Mouse (Mus musculus) kidney, postnatal 14 days (tissue): ENCODE data around the gene 4930469K13Rik.
"Not testable (repeated sequence)": the region's sequence is repeated elsewhere in the genome, so short reads cannot be mapped to it uniquely, and the experiment has no call there.

Source experiments
- DNase-seq: peaks from one replicate; pipeline ENCODE4 v3.0.0; 2022; ENCODE audit warnings: mixed read lengths

Gene 4930469K13Rik

DNA sequence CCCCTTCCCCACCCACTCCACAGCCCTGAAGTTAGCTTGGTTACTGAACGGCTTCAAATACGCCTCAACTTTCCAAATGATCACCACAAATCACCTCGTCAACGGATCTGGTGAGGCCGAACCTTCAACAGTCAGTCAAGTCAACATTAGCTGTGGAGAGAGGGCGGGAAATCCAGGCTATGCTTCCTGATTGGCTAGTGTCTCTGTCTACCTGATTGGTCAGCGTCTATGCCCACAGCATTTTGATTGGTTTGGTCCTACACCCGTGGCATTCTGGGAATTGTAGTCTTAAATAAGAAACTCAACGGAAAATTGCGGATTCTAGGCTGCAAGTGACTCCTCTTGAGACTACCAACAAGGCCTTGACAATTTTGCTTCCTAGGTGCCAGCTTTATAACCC, at the start of gene 4930469K13Rik:
Gene 4930469K13Rik (minus strand): TSS at position 133 of the 400 bp plus-strand sequence.
- no peak for DNase-seq

DNA sequence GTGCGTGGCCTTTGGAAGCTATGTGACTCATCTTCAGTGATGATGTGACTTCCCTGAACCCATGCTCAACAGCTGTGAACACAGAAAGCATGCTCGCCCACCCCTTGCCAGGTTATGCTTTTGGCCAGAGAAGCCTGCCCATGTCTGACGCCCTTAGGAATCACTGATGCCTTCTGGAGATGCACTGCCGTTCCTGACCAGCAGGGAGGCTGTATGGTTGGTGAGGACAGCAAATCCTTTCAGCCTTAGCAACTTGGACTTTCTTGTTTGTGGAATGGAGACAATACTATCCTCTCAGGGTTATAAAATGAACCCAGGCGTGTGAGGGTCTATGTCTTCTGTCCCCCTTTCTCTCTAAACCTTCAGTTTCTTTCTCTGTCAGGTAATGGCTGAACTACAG, 48.6 kb upstream of the 4930469K13Rik start:
- no peak for DNase-seq

DNA sequence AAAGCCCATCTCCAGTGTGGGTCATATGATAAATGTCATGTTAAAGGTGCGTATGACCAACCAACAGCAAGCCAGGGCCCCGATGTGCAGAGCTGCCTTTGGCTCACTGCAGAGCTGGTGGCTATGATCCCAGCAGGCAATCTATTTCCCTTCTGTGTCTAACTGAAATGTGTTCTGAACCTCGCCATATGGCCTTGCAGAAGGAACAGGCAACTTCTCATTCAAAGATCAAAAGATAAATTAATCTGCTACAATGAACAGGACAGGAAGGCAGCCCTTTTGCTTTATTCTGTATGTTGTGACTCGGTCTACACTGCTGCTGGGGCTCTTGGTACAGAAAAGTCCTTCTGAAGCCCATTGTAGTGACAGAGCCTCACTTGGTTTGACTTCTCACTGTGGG, 46.1 kb upstream of the 4930469K13Rik start:
- no peak for DNase-seq

DNA sequence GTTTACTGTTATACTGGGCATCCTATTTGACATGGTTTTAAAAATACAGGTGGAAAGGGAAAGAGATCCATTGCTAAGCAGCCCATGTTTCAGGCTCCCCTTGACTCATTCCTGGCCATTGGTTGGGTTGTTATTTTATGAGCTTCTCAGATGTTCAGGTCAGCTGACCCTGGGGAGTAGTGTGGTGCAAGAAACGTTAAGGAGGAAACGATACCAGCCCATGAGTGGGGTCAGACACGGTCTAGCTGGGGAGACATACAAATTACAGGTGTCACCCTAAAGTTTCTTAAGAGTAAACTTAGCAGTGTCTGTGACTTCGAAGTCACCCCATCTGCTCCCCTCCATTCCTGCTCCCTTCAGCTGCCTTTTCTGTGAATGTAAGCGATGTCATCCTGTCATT, 45.6 kb upstream of the 4930469K13Rik start:
- DNase-seq = no peak

DNA sequence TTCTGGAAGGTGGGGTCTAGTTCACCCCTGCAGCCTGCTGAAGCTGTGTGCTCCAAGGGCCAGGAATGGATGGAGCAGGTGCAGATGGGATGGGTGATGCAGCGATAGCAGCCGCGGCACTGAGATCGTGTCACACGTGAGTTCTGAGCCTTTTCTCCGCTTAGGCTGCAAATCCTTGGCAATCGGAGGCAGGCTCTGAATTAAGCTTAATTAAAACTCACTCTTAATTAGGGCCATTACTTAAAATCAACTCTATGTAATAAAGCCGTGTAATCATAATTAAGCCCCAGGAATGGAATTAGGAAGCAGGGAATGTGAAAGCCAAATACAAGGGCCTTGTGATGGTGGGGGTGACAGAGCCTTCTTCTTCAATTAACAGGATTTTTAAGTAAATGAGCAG, 40.9 kb upstream of the 4930469K13Rik start:
- DNase-seq = no peak

DNA sequence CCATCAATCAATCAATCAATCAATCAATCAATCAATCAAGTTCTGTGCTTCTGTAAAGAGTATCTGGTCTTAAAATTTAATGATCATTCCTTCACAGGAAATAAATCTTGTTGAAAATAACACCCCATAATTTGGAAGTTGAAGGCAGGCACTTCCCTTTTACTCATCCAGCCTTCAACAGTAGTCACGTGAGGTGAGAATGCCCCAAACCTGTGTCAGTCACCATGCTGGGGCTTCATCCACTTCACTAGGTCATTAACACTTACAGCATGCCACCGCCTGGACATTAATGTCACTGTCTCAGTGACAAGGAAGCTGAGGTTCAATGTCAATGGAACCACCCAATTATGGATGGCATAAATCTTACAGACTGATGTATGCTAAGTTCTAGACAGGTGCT, 30.1 kb upstream of the 4930469K13Rik start:
- DNase-seq = no peak

DNA sequence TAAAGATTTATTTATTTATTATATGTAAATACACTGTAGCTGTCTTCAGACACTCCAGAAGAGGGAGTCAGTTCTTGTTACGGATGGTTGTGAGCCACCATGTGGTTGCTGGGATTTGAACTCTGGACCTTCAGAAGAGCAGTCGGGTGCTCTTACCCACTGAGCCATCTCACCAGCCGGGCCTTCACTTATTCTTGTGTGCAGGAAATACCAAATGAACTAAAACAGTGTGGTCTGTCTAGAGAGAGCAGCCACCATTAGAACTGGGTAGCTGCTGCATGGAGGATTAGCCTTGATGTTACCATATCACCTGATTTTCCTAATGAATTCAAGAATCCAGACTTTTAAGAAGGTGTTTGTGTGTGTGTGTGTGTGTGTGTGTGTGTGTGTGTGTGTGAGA, 27.4 kb upstream of the 4930469K13Rik start:
- not testable (repeated sequence) for DNase-seq

DNA sequence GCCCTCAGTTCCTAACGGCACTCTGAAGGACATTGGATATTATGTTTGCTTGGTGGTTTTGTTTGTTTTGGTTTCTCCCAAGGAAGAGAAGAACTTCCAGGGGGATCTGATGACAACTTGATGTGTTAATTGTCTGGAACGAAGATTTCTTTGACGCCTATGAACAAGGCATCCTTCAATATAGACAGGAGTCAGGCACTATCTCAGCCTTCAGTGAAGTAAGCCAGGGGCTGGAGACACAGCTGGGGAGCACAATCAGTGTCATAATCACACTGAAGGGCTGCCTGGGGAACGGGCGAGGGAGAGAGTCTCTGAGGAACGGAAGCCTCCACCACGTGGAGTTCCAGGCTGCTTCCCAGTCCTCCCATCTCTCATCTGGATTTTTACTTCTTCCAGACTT, 26.5 kb upstream of the 4930469K13Rik start:
- no peak for DNase-seq

DNA sequence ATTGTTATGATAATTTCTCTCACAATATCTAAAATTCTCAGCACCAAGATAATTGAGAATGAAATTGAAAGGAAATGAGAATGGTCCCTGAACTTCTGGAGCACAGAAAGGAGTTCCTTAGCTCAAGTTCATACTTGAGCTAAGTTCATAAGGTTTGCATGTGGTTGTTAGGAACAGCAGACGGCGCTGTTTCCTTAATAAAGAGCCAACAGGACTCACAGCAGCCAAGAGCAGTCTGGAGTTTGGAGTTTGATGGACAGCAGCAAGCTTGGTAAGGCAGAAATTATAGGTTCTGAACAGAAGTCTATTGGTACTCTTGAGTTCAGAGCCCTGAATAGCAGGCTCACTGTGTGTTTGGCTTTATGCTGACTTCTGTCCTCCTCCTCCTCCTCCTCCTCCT, 24.8 kb upstream of the 4930469K13Rik start:
- peak; percentile 45 for DNase-seq

DNA sequence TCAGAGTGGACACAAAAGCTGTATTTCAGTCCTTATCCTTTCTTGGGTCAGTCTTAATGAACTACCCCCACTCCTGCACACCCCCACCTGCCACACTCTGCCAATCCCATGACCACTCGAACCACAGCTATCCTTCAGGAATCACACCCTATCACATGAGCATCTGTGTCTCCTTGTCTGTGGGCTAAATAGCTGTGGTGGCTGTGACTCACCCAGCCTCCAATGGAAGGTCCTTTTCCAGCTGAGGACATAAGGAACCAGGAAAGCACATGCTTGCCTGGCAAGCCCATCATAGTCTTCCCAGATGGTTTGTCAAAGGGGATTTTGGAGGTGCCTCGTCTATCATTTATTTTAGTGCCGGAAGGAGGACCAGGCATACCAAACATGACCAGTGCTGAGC, 20.0 kb upstream of the 4930469K13Rik start:
- DNase-seq = no peak

DNA sequence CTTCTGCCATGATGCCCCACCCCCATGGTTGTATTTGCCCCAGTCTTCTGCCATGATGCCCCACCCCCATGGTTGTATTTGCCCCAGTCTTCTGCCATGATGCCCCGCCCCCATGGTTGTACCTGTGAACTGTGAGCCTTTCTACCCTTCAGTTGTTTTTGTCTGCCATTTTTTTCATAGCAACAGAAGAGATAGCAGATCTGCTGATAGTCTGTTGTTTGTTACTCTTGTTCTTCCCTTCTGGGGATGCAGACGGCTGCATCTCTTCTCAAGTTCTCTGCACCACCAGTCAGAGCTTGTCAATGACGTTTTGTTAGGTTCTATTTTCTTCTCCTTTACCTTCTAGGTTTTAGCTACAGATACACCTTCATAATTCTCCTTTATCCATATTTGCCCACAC, 19.2 kb upstream of the 4930469K13Rik start:
- no peak for DNase-seq

DNA sequence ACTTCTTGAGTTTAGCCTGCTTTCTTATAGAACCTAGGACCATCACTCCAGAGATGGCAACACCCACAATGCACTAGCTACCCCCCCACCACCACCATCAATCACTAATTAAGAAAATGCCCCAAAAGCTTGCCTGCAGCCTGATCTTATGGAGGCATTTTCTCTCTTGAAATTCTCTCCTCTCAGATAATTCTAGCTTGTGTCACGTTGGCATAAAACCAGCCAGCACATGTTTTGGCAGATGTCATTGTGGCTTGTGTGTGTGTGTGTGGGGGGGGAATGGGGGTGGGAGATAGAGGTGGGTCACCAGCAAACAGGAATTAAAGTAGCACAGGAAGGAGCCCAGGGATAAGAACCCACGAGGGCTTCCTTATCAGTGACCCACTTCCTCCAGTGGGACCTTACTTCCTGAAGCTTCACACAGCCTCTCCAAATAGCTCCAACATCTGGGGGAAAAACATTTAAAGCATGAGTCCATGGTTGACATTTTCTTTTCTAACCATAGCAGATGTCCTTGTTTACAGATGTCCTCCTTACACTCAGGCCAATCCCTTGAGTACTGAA, 18.3 kb upstream of the 4930469K13Rik start:
- DNase-seq = peak; percentile 20

DNA sequence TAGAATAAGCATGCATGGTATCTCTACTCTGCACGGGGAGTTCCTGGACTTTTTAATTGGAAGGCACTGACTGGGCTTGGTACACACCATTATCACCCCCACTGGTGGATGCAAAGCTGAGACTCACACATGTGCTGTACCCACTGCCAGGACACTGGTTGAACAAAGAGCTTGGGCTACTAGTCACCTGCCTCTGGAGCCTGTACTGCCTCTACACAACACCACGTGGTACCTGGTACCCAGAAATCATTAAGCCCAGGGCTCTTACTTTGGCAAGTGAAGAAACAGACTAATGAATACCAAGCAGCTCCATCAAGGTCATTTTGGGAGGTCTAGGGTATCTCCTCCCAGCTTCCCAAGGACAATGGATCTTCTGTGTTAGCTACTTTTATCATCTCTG, 15.4 kb upstream of the 4930469K13Rik start:
- no peak for DNase-seq

DNA sequence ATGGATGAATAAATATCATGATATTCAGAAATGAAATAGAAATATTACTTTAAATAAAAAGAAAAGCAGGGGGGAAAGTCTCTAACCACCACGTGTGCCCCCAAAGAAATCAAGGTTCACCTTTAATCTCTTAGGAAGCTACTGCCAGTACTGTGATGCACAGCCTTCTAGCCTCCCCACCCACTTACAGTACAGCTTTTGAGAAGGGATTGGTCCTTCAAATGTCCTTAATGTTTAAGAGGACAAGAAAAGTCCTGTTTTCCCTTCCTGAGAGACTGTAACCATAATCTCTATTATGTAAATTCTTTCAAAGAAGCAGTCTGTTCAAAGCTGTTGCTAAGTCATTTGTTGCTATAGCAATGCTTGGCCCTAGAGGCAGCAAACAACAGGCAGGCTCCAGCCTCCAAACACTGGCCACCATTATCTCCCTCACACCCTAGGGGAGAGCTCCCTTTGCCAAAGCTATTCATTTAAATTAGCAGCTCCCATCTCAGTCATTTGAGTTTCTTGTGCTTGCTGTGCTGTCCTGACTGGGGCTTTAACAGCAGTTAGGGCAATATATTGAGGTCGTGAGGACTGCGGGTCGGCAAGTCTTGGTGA, 14.5 kb upstream of the 4930469K13Rik start:
- no peak for DNase-seq

DNA sequence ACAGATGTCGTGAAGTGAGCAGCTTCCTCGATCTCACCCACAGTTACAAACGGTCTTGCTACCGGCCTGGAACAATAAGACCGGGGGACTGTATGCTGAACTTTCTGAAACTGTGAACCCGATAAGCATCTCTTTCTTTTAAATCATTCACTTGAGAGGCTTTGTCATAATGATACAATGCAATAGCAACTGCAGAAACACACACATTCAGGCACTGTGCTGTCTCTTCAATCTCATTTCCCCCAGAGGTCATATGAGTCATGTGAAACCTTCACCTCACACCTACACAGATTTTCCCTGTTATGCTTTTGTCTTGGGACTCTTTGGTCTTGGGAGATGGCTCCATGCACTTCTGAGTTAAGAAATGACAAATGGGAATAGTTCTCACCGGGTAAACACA, 13.6 kb upstream of the 4930469K13Rik start:
- no peak for DNase-seq

DNA sequence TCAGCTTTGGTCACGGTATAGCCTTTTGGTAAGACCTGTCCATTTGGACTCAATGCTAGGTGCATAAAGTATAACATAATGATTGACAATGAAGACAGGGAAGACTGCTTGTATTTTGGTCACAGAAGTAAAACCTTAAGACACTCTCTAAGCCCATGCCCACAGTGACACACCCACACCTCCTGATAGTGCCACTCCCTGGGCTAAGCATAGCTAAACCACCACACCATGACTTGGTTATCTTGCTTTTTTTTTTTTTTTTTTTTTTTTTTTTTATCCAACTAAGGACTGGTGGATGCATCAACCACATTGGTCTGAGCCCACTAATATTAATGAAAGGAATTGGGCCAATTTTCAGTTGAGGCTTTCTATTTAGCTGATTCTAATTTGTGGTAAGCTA, 10.9 kb upstream of the 4930469K13Rik start:
- DNase-seq = no peak

DNA sequence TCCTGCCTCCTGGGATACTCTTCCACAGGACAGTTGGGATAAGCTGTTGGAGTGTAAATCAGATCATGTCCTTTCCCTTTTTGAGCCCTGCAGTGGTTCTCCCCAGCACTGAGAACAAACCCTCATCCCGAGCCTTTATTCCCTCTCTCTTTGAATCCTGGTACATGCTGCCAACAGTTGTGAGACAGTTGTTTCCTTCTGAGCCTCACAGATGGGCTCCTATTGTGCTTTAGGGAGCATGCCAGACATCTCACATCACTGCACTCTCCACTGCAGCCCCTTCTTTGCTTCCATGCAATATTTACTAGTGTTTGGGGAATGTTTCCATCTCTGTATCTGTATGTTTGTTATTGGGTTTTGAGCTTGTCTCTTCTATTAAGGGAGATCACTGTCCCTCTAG, 6.6 kb upstream of the 4930469K13Rik start:
- no peak for DNase-seq

DNA sequence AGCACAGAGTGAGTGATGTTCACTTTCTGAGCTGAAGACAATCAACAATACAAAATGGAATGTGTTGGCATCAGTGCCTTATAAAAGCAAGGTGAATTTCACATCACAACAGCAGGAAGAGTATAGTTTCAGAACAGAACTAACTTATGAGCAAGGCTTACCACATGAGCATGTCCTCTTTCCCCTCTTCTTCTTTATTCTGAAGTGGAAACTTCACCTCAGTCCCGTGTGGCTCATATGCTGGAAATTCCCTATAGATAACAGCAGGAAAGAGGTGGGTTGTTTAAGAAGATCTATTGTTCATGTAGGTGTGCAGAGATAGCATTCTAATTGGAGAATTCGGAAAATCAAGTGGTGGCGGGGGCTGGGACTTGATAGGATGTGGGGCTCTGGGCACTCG, 3.5 kb upstream of the 4930469K13Rik start:
- DNase-seq = no peak

DNA sequence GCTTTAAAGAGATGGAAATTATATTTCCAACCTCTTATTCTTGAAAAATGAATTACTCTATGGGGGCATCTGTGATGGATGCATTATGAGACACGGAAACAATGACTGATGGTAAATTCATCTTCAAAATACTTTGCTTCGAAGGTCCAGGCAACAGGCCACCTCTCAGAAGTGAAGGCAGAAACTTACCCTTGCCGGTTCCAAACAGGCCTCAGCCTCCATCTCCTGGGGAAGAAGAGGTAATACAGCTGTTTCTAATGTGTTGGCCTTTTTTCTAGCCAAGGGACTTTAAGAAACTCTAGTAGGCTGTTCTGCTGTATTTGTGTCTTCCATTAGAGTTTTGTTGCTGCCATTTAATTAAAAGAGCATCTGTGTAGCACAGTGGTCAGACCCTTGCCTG, 11.3 kb downstream of the 4930469K13Rik start:
- DNase-seq = no peak

DNA sequence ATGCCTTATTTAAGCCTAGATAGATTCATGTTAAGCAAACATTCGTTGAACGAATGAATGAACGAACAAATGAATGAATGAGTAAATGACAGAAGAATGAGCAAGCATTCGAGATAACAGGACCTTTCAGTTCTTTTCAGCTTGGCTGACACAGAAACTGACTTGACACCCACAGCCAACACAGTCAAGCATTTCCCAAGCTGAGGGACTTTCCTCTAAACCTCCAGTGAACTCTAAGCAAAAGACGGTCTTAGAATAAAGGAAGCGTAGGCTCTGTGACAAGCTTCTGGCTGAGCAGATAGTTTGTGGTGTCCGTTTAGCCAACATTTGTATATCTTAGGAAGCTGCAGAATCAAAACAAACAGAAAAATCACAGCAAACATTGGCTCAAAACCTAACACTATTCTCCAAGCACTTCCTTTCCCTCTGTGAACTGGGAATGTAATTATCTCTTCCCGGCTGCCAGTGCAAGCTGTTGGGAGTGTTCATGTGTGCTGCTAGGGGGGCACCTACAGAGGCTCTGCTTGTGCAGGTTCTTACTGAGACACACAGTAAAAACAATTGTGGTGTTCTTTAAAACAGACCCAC, 12.1 kb downstream of the 4930469K13Rik start:
- peak; percentile 8 for DNase-seq

DNA sequence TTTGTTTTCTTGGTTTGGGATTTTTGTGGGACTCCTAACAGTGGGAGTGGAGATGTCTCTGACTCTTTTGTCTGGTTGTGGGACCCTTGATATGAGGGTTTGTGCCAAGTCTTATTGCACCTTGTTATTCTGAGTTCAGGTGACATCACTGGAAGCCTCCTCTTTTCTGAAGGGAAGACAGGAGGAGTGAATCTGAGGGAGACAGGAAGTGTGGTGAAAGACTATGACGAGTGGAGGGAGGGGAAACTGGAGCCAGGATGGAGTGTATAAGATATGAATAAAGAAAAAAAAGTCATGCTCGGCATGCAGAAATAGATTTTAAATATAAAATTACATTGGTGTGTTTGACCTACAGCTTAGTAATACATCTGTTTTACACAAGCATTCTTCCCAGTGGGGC, 13.7 kb downstream of the 4930469K13Rik start:
- DNase-seq = no peak

DNA sequence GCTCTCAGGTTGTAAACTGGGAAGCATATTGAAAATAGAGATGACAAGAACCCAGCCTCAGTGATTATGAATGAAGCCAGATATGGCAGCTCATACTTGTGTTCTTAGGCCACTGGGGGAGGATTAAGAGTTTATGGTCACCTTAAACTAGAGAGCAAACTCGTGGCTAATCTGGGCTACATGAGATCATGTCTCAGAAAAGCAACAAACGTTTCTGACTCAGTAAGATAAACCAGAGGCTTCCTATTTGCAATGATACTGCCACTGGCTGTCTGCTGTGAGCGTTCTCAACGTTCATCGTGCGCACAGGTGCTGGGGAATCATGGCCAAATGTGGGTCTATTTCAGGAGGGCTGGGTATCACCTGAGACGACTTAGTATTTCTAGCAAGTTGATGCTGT, 14.6 kb downstream of the 4930469K13Rik start:
- DNase-seq = no peak

DNA sequence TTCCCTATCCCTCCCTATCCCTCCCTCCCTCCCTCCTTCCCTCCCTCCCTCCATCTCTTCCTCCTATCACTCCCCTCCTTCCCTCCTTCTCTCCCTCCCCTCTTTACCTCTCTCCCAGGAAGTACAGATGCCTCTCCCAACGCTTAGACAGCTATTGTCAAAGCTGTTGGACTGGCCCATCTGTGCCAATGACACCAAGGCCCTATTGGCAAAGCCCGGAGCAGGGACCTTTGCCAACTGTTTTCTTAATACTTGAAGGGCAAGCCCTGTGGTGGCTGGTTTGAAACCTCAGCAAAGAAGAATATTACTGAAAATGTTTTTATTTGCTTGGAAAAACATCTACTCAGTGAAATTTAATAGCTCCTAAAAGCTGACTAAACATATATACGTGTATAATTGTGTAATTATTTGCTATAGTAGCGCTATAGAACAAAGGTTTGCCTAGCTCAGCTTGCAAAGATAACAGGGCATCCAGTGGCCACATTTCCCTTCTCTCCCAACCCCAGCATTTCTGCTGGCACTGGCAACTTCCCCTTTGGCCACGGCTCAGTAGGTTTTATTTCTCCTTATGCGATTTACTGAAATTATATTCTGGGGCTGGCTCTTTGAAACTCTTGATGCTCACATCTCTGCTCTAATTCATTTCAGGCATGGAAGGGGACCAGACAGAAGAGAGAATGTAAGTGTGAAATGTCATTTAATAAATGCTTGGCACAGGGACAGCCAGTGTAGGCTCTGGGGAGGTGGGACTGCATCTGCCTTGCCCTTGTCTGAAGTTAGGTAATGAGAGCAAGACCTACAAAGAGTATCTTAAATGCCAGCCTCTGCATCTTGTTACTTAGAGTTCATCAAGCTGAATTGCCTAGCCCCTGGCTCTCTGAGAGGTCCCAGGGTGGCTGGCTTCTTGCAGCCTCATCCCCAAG, 18.6 kb downstream of the 4930469K13Rik start:
- DNase-seq = no peak

DNA sequence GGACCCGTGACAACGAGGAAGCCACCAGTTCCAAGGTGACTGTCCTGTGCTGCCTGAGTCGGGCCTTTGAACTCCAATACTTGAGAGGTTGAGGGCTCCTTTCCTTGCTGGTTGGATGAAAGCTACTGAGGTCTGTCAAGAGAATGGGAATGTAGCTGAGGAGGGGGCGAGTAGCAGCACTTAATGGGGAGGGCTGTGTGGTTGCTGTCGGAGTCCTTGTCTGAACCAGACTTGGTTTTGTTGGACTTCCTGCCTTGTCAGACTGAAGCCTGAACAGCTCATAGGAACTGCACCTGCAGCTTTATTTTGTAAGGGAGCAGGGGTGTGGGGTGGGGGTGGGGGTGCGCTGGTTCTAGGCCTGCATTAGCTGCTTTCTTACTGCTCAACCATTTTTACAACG, 19.8 kb downstream of the 4930469K13Rik start:
- no peak for DNase-seq
